Mouse (Mus musculus) C2C12 (cell line): ENCODE results near the gene Vars. TPM values are rescaled to one million over a fixed set of nuclear protein-coding genes. Genes with fewer than 3 reads are reported as not detected.

Experiments
- H3K27me3 ChIP-seq: one replicate; pipeline ENCODE4 v1.6.1; 2011; ENCODE audit not compliant: control insufficient read depth, insufficient read depth, insufficient read length
- H3K36me3 ChIP-seq: one replicate; pipeline ENCODE4 v1.6.1; 2011; ENCODE audit not compliant: control insufficient read depth, insufficient read depth
- H3K4me3 ChIP-seq: one replicate; pipeline ENCODE4 v1.5.1; 2011; ENCODE audit warnings: mild to moderate bottlenecking, control low read depth; ENCODE audit not compliant: poor library complexity, insufficient read depth, severe bottlenecking
- H3K79me2 ChIP-seq: one replicate; pipeline ENCODE4 v1.6.1; 2011; ENCODE audit not compliant: control insufficient read depth, insufficient read depth
- H3K79me3 ChIP-seq: one replicate; pipeline ENCODE4 v1.6.1; 2011; ENCODE audit warnings: low read depth, control low read depth
- H3ac ChIP-seq: one replicate; pipeline ENCODE3; 2011; ENCODE audit warnings: low read depth; ENCODE audit not compliant: control insufficient read depth, insufficient read length
- CEBPB ChIP-seq: IDR thresholded peaks from one replicate; pipeline ENCODE4 v1.6.1; 2011; ENCODE audit warnings: low read depth, mild to moderate bottlenecking, control low read depth, moderate library complexity
- CTCF ChIP-seq: IDR thresholded peaks from one replicate; pipeline ENCODE4 v1.5.1; 2011; ENCODE audit not compliant: control insufficient read depth, insufficient read depth, insufficient read length
- FOSL1 ChIP-seq: IDR thresholded peaks from one replicate; pipeline ENCODE4 v1.8.0; 2011; ENCODE audit warnings: mild to moderate bottlenecking, low read length; ENCODE audit not compliant: poor library complexity, insufficient read depth, severe bottlenecking
- MAX ChIP-seq: IDR thresholded peaks from one replicate; pipeline ENCODE4 v1.6.1; 2011; ENCODE audit warnings: mild to moderate bottlenecking, control low read depth
- MYOD1 ChIP-seq: IDR thresholded peaks from one replicate; pipeline ENCODE4 v1.6.1; 2011; ENCODE audit warnings: low read depth; ENCODE audit not compliant: control insufficient read depth, insufficient read length
- MYOG ChIP-seq: IDR thresholded peaks from one replicate; pipeline ENCODE4 v1.6.1; 2011; ENCODE audit not compliant: control insufficient read depth, insufficient read length; ENCODE audit errors: extremely low read depth
- USF1 ChIP-seq: IDR thresholded peaks from one replicate; pipeline ENCODE4 v1.6.1; 2011; ENCODE audit warnings: low read depth, mild to moderate bottlenecking, control low read depth, moderate library complexity
- polyA plus RNA-seq: library from polyadenylated mRNA; unstranded; fragments of >200 nt; fragmentation: generic; extraction: Trizol; gene quantifications from one replicate; pipeline ENCODE4 v1.2.1, GENCODE M21; 2012; ENCODE audit warnings: missing spikeins

Vars gene
- polyA plus RNA-seq, 1 experiment: 214 TPM

DNA sequence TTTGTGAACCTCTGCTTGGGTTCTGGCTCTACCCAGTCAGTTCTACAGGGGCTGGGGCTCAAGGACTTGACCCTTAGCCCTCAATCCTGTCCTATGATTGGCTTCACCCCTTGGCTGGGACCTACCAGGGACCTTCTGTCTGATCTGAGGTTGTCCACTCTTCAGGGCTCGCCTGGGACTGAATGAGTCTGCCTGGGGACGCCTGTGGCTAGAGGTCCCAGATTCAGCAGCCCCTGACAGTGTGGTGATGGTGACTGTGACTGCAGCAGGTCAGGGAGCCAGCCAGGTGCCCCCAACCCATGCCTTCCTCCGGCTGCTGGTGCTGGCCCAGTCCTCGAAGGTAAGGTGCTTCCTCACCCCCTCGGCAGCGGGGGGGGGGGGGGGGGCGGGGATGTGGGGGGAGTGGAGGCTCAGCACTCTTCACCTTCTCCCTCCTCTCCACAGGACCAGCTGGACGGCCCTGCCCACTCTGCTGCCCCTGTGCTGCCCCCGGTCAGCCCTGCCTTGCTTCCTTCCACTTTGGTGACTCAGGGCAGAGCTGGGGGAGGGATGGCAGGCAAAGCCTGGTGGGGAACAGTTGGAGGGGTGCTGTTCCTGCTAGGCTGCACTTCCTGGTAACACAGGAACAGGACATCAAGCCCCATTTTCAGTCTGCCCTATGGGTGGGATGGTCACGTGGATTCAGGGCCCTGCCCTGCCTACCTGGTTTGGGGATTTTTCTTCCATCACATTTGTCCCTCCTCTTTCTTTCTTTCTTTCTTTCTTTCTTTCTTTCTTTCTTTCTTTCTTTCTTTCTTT lies 24.1 kb downstream of the Vars start:
- Histone ChIP-seq H3K79me3 (no peaks in the 10 kb centered on the region), H3ac (no peak overlapping the region), H3K4me3 (no peak overlapping the region), H3K79me2 (no peaks in the 10 kb centered on the region), H3K36me3 (no peaks in the 10 kb centered on the region), H3K27me3 (no peaks in the 10 kb centered on the region)
- TF ChIP-seq CTCF (no peak), USF1 (no peak), FOSL1 (no peak), MYOG (no peak), MYOD1 (no peak), CEBPB (no peak)

DNA sequence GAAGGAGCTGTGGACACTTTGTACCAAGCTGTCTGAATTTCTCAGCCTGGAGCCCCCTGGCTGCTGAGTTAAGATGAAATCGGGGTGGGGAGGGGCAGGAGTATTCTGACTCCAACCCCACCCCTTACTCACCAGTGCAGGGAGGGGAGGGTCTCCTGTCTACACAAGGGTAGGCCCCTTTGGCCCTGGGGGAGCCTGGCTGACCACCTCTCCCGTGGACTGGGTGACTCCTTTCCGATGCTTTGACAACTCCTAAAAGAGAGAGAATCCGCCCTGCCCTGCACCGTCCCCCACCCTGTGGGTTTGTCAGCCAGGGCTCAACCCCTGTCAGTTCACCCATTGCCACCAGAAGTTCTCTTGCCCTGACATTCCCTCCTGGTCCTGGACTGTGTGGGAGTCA lies 25.4 kb downstream of the Vars start:
- TF ChIP-seq USF1 (no peak), MYOD1 (no peak), MYOG (no peak), MAX (no peak), CEBPB (no peak), CTCF (no peak), FOSL1 (no peak)

DNA sequence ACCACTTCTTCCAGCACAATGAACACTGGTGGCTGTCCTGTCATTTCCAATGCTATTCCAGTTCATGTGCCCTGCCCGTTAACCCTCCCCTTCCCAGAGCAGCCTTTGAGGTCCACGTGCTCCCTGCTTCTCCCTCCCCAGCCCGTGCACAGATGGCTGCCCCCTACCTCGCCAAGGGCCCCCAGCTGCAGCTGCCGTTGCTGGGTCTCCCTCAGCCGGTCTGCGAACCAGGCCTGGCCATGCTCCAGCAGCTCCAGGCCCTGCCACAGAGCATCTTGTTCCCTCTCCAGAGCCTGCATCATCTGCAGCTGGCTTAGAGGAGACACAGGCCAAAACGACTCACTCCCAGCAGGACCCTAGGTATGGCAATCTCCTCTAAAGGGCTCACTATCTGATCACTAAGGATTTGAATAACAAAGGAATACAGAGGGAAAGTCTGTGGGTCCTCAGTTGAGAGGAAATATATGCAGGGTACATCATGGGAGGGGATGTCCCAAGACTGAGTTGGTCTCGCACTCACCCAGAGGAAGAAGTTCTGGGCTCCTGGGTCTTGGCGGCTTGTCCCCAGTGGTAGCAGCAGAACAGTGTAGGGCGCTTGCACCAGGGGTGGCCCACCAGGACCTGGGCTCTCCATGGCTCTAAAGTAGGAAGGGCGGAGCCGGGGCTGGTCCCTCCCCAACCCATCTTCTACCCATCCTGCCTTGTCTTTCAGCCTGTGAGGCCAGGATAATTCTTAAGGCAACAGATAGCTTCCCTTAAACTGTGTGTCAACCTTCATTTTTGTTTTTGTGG lies 26.7 kb downstream of the Vars start, which contains the start of gene Sapcd1:
Sapcd1 (minus strand) TSS at position 740 of the 792 bp plus-strand sequence.
- H3K79me3 ChIP-seq: no peaks in the 10 kb centered on the region
- no peaks in the 10 kb centered on the region for H3K79me2 ChIP-seq
- H3ac ChIP-seq: no peak within 1 kb of the TSS
- no peak within 1 kb of the TSS for H3K4me3 ChIP-seq
- no peak for TF ChIP-seq MYOG
- TF ChIP-seq FOSL1: no peak
- no peak for TF ChIP-seq CTCF
- TF ChIP-seq CEBPB: no peak
- TF ChIP-seq MAX: no peak
- TF ChIP-seq USF1: no peak
- TF ChIP-seq MYOD1: no peak
- no peaks in the 10 kb centered on the region for H3K27me3 ChIP-seq
- H3K36me3 ChIP-seq: no peaks in the 10 kb centered on the region

More for the DNA sequence above, 25.4 kb downstream of the Vars start:
- no peaks in the 10 kb centered on the region for H3K36me3 ChIP-seq
- no peaks in the 10 kb centered on the region for H3K79me3 ChIP-seq
- no peaks in the 10 kb centered on the region for H3K27me3 ChIP-seq
- no peaks in the 10 kb centered on the region for H3K79me2 ChIP-seq
- no peak overlapping the region for H3ac ChIP-seq
- no peak overlapping the region for H3K4me3 ChIP-seq

DNA sequence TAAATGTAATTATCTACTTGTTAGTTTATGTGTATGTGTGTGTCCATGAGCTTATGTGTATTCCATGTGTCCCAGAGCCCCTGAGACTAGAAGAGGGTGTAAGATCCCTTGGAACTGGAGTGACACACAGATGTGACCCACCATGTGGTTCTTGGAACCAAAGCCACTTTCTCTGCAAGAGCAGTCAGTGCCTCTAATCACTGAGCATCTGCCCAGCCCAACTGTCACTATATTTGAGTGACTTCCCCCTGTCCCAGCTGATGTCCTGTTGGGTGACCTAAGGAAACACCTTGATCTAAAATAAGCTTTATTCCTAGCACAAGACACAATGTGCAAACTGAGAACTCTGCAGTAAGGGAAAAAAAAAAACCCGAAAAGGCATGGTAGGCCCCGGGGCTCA lies 27.5 kb downstream of the Vars start:
- Histone ChIP-seq H3K79me3 (no peaks in the 10 kb centered on the region), H3ac (no peak overlapping the region), H3K4me3 (no peak overlapping the region), H3K27me3 (no peaks in the 10 kb centered on the region), H3K36me3 (no peaks in the 10 kb centered on the region), H3K79me2 (no peaks in the 10 kb centered on the region)
- TF ChIP-seq FOSL1: no peak
- TF ChIP-seq MYOG: no peak

DNA sequence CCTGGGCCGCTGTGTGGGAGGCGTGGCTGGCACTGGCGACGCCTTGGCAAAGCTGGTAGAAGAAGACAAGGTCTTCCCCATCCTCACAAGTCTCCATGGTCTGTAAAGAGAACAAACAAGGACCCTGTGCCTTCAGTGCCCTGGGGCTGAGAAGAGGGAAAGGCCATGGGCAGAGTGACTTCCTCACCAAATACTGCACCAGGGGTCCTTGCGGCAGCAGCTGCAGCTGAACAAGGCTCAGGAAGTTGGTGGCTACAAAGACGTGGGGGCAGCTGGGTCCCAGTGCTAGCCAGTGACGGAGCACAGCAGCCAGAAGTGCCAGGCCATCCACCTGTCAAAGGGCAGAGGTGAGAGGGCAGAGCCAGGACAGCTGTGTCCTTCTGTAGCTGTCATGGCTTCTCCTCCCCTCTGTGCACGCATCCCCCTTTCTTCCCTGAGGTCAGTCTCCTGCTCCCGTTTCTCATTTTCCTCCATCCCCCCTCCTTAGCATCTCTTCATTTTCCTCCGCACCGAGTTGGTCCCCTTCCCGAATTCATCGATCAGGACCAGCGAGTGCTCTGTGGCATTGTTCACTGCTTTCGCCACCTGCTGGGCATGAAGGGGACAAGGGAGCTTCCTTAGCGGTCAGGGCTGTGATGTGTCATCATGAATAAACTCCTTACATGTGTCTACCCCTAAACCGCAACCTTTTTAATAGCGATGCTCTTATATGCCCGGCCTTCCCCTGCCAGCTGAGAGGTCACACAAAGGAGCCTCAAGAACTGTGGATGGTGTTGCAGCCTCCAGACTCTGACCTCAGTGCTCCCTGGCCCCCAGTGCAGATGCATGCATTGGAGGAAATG lies 29.1 kb downstream of the Vars start:
- Histone ChIP-seq H3ac (no peak overlapping the region), H3K79me3 (no peaks in the 10 kb centered on the region), H3K27me3 (no peaks in the 10 kb centered on the region), H3K79me2 (no peaks in the 10 kb centered on the region), H3K4me3 (no peak overlapping the region), H3K36me3 (no peaks in the 10 kb centered on the region)
- TF ChIP-seq CTCF (no peak), FOSL1 (peak; percentile 35), MYOD1 (peak; percentile 48), MAX (peak; percentile 65)
